Comparison of ENCODE assay signal across 9 mouse cellular contexts in genomic region chr6:21988296-21988695, GRCm38 (mm10). TPM values are rescaled to one million over a fixed set of nuclear protein-coding genes. Genes with fewer than 3 reads are reported as not detected.
DNase-seq lines count a peak whose midpoint lies in the region; ATAC-seq lines count a peak whose summit lies in the region.
"Had no signal": no experiment of that assay in that cellular context is flagged by ENCODE, and none has a peak within 500 bp of the region (broad histone marks: within the 10 kb centered on the region; RNA-seq: fewer than 3 reads in every experiment).

No protein-coding gene starts in this region.

- peak overlapping the region; percentile 22; the same call in 1 of the 2 replicates for H3K4me2 ChIP-seq in heart, embryonic 15.5 days
- H3K4me2 ChIP-seq in lung, embryonic 15.5 days, result peak overlapping the region; percentile 84
- peak overlapping the region; percentile 47 for H3K4me2 ChIP-seq in intestine, embryonic 15.5 days (replicated peaks)
- peak overlapping the region; percentile 92 for H3K4me2 ChIP-seq in stomach, embryonic 16.5 days (ENCODE audit: low read depth, low read length)
- no peak overlapping the region for H3K4me2 ChIP-seq in midbrain, embryonic 15.5 days

- WGBS in heart, embryonic 15.5 days, result 79% methylated on average over 5 of the region's 5 CpGs
- 74% methylated on average over 5 of the region's 5 CpGs for WGBS in lung, embryonic 15.5 days
- 76% methylated on average over 5 of the region's 5 CpGs for WGBS in intestine, embryonic 15.5 days
- WGBS in stomach, embryonic 16.5 days, result 77% methylated on average over 5 of the region's 5 CpGs
- 89% methylated on average over 5 of the region's 5 CpGs for WGBS in midbrain, embryonic 15.5 days

- no peak for DNase-seq in heart, postnatal 36 days
- no peak for DNase-seq in lung, postnatal 4 days
- DNase-seq: adrenal gland, postnatal 36 days; cerebellum, adult 18-20 months had no signal

- H3K36me3 ChIP-seq in heart, embryonic 15.5 days, result no peaks in the 10 kb centered on the region
- no peaks in the 10 kb centered on the region for H3K36me3 ChIP-seq in lung, embryonic 15.5 days
- no peaks in the 10 kb centered on the region for H3K36me3 ChIP-seq in intestine, embryonic 15.5 days
- no peaks in the 10 kb centered on the region for H3K36me3 ChIP-seq in stomach, embryonic 16.5 days (ENCODE audit: control insufficient read depth, insufficient read depth, low read length)
- H3K36me3 ChIP-seq in midbrain, embryonic 15.5 days (replicated peaks), result no peaks in the 10 kb centered on the region

- no peak overlapping the region for H3K27ac ChIP-seq in heart, embryonic 15.5 days
- H3K27ac ChIP-seq in lung, embryonic 15.5 days, result no peak overlapping the region
- H3K27ac ChIP-seq in intestine, embryonic 15.5 days, result no peak overlapping the region
- H3K27ac ChIP-seq in stomach, embryonic 16.5 days (ENCODE audit: low read length), result peak overlapping the region; percentile 56
- no peak overlapping the region for H3K27ac ChIP-seq in midbrain, embryonic 15.5 days

- no peaks in the 10 kb centered on the region for H3K27me3 ChIP-seq in heart, embryonic 15.5 days
- H3K27me3 ChIP-seq in lung, embryonic 15.5 days, result no peaks in the 10 kb centered on the region
- H3K27me3 ChIP-seq in intestine, embryonic 15.5 days (replicated peaks), result no peaks in the 10 kb centered on the region
- no peaks in the 10 kb centered on the region for H3K27me3 ChIP-seq in stomach, embryonic 16.5 days (ENCODE audit: control insufficient read depth, insufficient read depth, low read length)
- peaks cover 16% of the 10 kb centered on the region for H3K27me3 ChIP-seq in midbrain, embryonic 15.5 days (replicated peaks)

- no peak overlapping the region for H3K9ac ChIP-seq in heart, embryonic 15.5 days
- peak overlapping the region; percentile 19; the same call in 1 of the 2 replicates for H3K9ac ChIP-seq in lung, embryonic 15.5 days
- H3K9ac ChIP-seq in intestine, embryonic 15.5 days, result no peak overlapping the region
- H3K9ac ChIP-seq in stomach, embryonic 16.5 days (ENCODE audit: low read length), result peak overlapping the region; percentile 60
- H3K9ac ChIP-seq in midbrain, embryonic 15.5 days, result no peak overlapping the region

- no peak overlapping the region for H3K4me3 ChIP-seq in heart, embryonic 15.5 days
- H3K4me3 ChIP-seq in lung, embryonic 15.5 days, result peak overlapping the region; percentile 31
- peak overlapping the region; percentile 15 for H3K4me3 ChIP-seq in intestine, embryonic 15.5 days (replicated peaks)
- peak overlapping the region; percentile 39 for H3K4me3 ChIP-seq in stomach, embryonic 16.5 days (replicated peaks; ENCODE audit: low read length)
- H3K4me3 ChIP-seq in midbrain, embryonic 15.5 days, result no peak overlapping the region

- peaks cover 13% of the 10 kb centered on the region; the same call in 1 of the 2 replicates for H3K4me1 ChIP-seq in heart, embryonic 15.5 days (replicated peaks)
- 0 out of 2 replicates have a peak, but pooled peaks cover 5% of the 10 kb centered on the region for H3K4me1 ChIP-seq in lung, embryonic 15.5 days
- no peaks in the 10 kb centered on the region for H3K4me1 ChIP-seq in intestine, embryonic 15.5 days (replicated peaks)
- H3K4me1 ChIP-seq in stomach, embryonic 16.5 days (ENCODE audit: control insufficient read depth, insufficient read depth, low read length), result no peaks in the 10 kb centered on the region
- H3K4me1 ChIP-seq in midbrain, embryonic 15.5 days, result peaks cover 21% of the 10 kb centered on the region

- intact Hi-C loops in heart, postnatal 36 days (cut with DNase I), result loop anchor here (5.0 kb wide), 1 partner anchor 191 kb away; no protein-coding TSS in a partner anchor

- no peak for ATAC-seq in heart, embryonic 15.5 days (replicated peaks; ENCODE audit: insufficient number of reproducible peaks, insufficient read depth, low FRiP score, low read depth)
- ATAC-seq in lung, embryonic 15.5 days (ENCODE audit: borderline replicate concordance, extremely low read depth, low FRiP score, low TSS enrichment), result no peak
- no peak for ATAC-seq in intestine, embryonic 15.5 days
- no peak for ATAC-seq in stomach, embryonic 16.5 days (ENCODE audit: insufficient read depth, low FRiP score)
- ATAC-seq in midbrain, embryonic 15.5 days (replicated peaks), result no peak

- no peaks in the 10 kb centered on the region for H3K9me3 ChIP-seq in heart, embryonic 15.5 days (replicated peaks)
- no peaks in the 10 kb centered on the region for H3K9me3 ChIP-seq in lung, embryonic 15.5 days
- H3K9me3 ChIP-seq in intestine, embryonic 15.5 days, result no peaks in the 10 kb centered on the region
- H3K9me3 ChIP-seq in stomach, embryonic 16.5 days (replicated peaks; ENCODE audit: control insufficient read depth, low read length), result no peaks in the 10 kb centered on the region
- no peaks in the 10 kb centered on the region for H3K9me3 ChIP-seq in midbrain, embryonic 15.5 days

RNA-seq across cellular contexts. Expression of gene Cped1, which starts 2.6 kb away (rescaled TPM):
- 4.7 and 5.7 TPM in 2 replicates for polyA plus RNA-seq in heart, embryonic 15.5 days (2015; fragmentation: Nextera tagmentation; extraction: Ambion mirVana)
- total RNA-seq in heart, postnatal 36 days (2021), result 10 to 100 TPM; 22.1 to 22.2 TPM
- 24.3 and 25.0 TPM in 2 replicates for polyA plus RNA-seq in lung, embryonic 15.5 days (2015; fragmentation: Nextera tagmentation; extraction: Ambion mirVana)
- polyA plus RNA-seq in intestine, embryonic 15.5 days (2015; fragmentation: Nextera tagmentation; extraction: Ambion mirVana), result 19.5 and 20.7 TPM in 2 replicates
- polyA plus RNA-seq in stomach, embryonic 16.5 days (2015; fragmentation: Nextera tagmentation; extraction: Ambion mirVana), result 26.6 and 27.3 TPM in 2 replicates
- polyA plus RNA-seq in midbrain, embryonic 15.5 days (2015; fragmentation: Nextera tagmentation; extraction: Ambion mirVana), result 3.3 and 3.4 TPM in 2 replicates

RNA-seq across cellular contexts. Expression of gene Ing3, which starts 38.9 kb away (rescaled TPM):
- 28.8 and 36.6 TPM in 2 replicates for polyA plus RNA-seq in heart, embryonic 15.5 days (2015; fragmentation: Nextera tagmentation; extraction: Ambion mirVana)
- 10 to 100 TPM; 14.1 to 14.4 TPM for total RNA-seq in heart, postnatal 36 days (2021)
- polyA plus RNA-seq in lung, embryonic 15.5 days (2015; fragmentation: Nextera tagmentation; extraction: Ambion mirVana), result 49.6 and 56.6 TPM in 2 replicates
- polyA plus RNA-seq in intestine, embryonic 15.5 days (2015; fragmentation: Nextera tagmentation; extraction: Ambion mirVana), result 41.5 and 52.6 TPM in 2 replicates
- polyA plus RNA-seq in stomach, embryonic 16.5 days (2015; fragmentation: Nextera tagmentation; extraction: Ambion mirVana), result 37.5 and 43.4 TPM in 2 replicates
- polyA plus RNA-seq in midbrain, embryonic 15.5 days (2015; fragmentation: Nextera tagmentation; extraction: Ambion mirVana), result 41.8 and 46.4 TPM in 2 replicates

Comparison
In these comparisons a context has a peak if more than half of its experiments do, and no peak if none do; other contexts are left out.
1. H3K4me3 ChIP-seq: peak in lung, embryonic 15.5 days (single experiment), intestine, embryonic 15.5 days (single experiment) and stomach, embryonic 16.5 days (single experiment); none in heart, embryonic 15.5 days (single experiment) and midbrain, embryonic 15.5 days (single experiment).
2. H3K9ac ChIP-seq: peak in lung, embryonic 15.5 days (single experiment) and stomach, embryonic 16.5 days (single experiment); none in heart, embryonic 15.5 days (single experiment), intestine, embryonic 15.5 days (single experiment) and midbrain, embryonic 15.5 days (single experiment).